In the genomic region with DNA sequence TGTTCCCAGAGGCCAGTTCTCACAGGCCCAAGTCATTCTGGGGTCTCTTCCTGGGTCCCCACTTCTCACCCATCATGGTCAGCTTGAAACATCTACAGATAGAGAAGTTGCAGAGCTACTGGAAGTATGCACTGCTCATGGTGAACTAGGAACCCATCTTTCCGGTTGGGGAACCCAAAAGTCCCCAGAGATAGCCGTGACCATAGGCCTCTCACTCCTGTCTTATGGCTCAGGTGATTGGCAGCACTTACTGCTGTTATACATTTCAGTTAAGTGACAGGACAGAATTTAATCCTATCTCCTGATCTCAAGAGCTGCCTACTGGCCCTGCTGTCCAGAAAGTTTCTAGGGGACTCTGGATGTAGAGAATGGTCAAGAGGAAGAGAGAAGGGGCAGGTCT, we compare ENCODE assay signal across 13 mouse cellular contexts. TPM values are rescaled to one million over a fixed set of nuclear protein-coding genes. Genes with fewer than 3 reads are reported as not detected.
DNase-seq lines count a peak whose midpoint lies in the region; ATAC-seq and TF ChIP-seq lines count a peak whose summit lies in the region.
"Had no signal": no experiment of that assay in that cellular context is flagged by ENCODE, and none has a peak within 500 bp of the region (broad histone marks: within the 10 kb centered on the region; RNA-seq: fewer than 3 reads in every experiment).

No protein-coding gene starts in this region.

- no peak for TF ChIP-seq CTCF in CH12.LX (conservative IDR thresholded peaks at IDR 0.05 in 1 of 2, IDR thresholded peaks at IDR 0.05 in 1 of 2; ENCODE audit: low read depth in 2 of 2, low read length in 2 of 2)
- TF ChIP-seq CTCF in liver, embryonic 14.5 days (IDR thresholded peaks at IDR 0.05; ENCODE audit: low read depth): no peak

- H3K9me3 ChIP-seq in heart, embryonic 13.5 days: no peaks in the 10 kb centered on the region
- no peaks in the 10 kb centered on the region for H3K9me3 ChIP-seq in limb, embryonic 12.5 days
- no peaks in the 10 kb centered on the region for H3K9me3 ChIP-seq in limb, embryonic 10.5 days (replicated peaks)
- H3K9me3 ChIP-seq in CH12.LX (replicated peaks; ENCODE audit: low read length): no peaks in the 10 kb centered on the region
- no peaks in the 10 kb centered on the region for H3K9me3 ChIP-seq in liver, embryonic 14.5 days (ENCODE audit: control insufficient read depth, low read length)
- H3K9me3 ChIP-seq: midbrain, embryonic 12.5 days had no signal

- H3K27ac ChIP-seq in heart, embryonic 13.5 days (replicated peaks): peak overlapping the region; percentile 78; the same call in 1 of the 2 replicates
- 0 out of 2 replicates have a peak overlapping the region, but pooled peaks have one; percentile 50 for H3K27ac ChIP-seq in limb, embryonic 12.5 days
- H3K27ac ChIP-seq in limb, embryonic 10.5 days: no peak overlapping the region
- peak overlapping the region; percentile 79 for H3K27ac ChIP-seq in CH12.LX (ENCODE audit: insufficient read depth, low read depth)
- no peak overlapping the region for H3K27ac ChIP-seq in liver, embryonic 14.5 days

- no peaks in the 10 kb centered on the region for H3K36me3 ChIP-seq in heart, embryonic 13.5 days
- peaks cover 24% of the 10 kb centered on the region for H3K36me3 ChIP-seq in limb, embryonic 12.5 days
- peaks cover 21% of the 10 kb centered on the region for H3K36me3 ChIP-seq in limb, embryonic 10.5 days
- peaks cover 0 to 14% of the 10 kb centered on the region in 2 experiments for H3K36me3 ChIP-seq in CH12.LX (replicated peaks in 1 of 2; ENCODE audit: control insufficient read depth in 1 of 2, insufficient read depth in 1 of 2, low read length in 1 of 2)
- no peaks in the 10 kb centered on the region for H3K36me3 ChIP-seq in liver, embryonic 14.5 days (replicated peaks; ENCODE audit: control insufficient read depth, insufficient read depth, low read depth)

- peaks cover 63% of the 10 kb centered on the region for H3K79me2 ChIP-seq in CH12.LX (replicated peaks; ENCODE audit: control insufficient read depth, extremely low read depth, insufficient read depth, poor library complexity, severe bottlenecking)

- in situ Hi-C loops in CH12.LX (cut with MboI; ENCODE audit: low pct_ligation_motif_present, low pct_unique_long_range_greater_than_20kb, low sequenced_read_pairs): loop anchor here (5.0 kb wide), 1 partner anchor 34 kb away; no protein-coding TSS in a partner anchor

- 80% methylated on average over 2 of the region's 2 CpGs for WGBS in heart, embryonic 13.5 days
- WGBS in limb, embryonic 12.5 days: 90% methylated on average over 2 of the region's 2 CpGs
- WGBS in limb, embryonic 10.5 days: 93% methylated on average over 2 of the region's 2 CpGs
- WGBS in liver, embryonic 14.5 days (ENCODE audit: insufficient replicate concordance): 67% methylated on average over 2 of the region's 2 CpGs

- peaks cover 100% of the 10 kb centered on the region for H3K4me1 ChIP-seq in heart, embryonic 13.5 days
- peaks cover 95% of the 10 kb centered on the region for H3K4me1 ChIP-seq in limb, embryonic 12.5 days (replicated peaks)
- H3K4me1 ChIP-seq in limb, embryonic 10.5 days: peaks cover 93% of the 10 kb centered on the region
- H3K4me1 ChIP-seq in CH12.LX (ENCODE audit: control insufficient read depth in 1 of 2, insufficient read depth in 2 of 2): peaks cover 57 to 98% of the 10 kb centered on the region in 2 experiments
- H3K4me1 ChIP-seq in liver, embryonic 14.5 days (replicated peaks; ENCODE audit: control insufficient read depth in 2 of 2, insufficient read depth in 2 of 2, low read length in 1 of 2): peaks cover 40 to 67% of the 10 kb centered on the region in 2 experiments

- no peak overlapping the region for H3K4me2 ChIP-seq in heart, embryonic 13.5 days
- no peak overlapping the region for H3K4me2 ChIP-seq in limb, embryonic 12.5 days
- peak overlapping the region; percentile 60 for H3K4me2 ChIP-seq in CH12.LX (ENCODE audit: insufficient read depth, low read depth, poor library complexity, severe bottlenecking)
- H3K4me2 ChIP-seq in liver, embryonic 14.5 days (ENCODE audit: low read depth): peak overlapping the region; percentile 8; the same call in 1 of the 2 replicates
- H3K4me2 ChIP-seq: midbrain, embryonic 12.5 days had no signal

- H3K27me3 ChIP-seq in heart, embryonic 13.5 days (replicated peaks): no peaks in the 10 kb centered on the region
- H3K27me3 ChIP-seq in limb, embryonic 12.5 days: no peaks in the 10 kb centered on the region
- no peaks in the 10 kb centered on the region for H3K27me3 ChIP-seq in limb, embryonic 10.5 days (ENCODE audit: low read depth, poor library complexity, severe bottlenecking)
- H3K27me3 ChIP-seq in CH12.LX (replicated peaks): no peaks in the 10 kb centered on the region
- no peaks in the 10 kb centered on the region for H3K27me3 ChIP-seq in liver, embryonic 14.5 days (ENCODE audit: control insufficient read depth, insufficient read depth, low read length)
- H3K27me3 ChIP-seq: midbrain, embryonic 12.5 days had no signal

- ATAC-seq in heart, embryonic 13.5 days (ENCODE audit: extremely low read depth, insufficient number of reproducible peaks, low FRiP score, low TSS enrichment): no peak
- no peak for ATAC-seq in limb, embryonic 12.5 days (ENCODE audit: insufficient number of reproducible peaks, insufficient read depth, low FRiP score, low TSS enrichment, low read depth)
- no peak for ATAC-seq in liver, embryonic 14.5 days (ENCODE audit: insufficient read depth)
- ATAC-seq: forebrain, embryonic 16.5 days had no signal

- H3K4me3 ChIP-seq in heart, embryonic 13.5 days: no peak overlapping the region
- H3K4me3 ChIP-seq in limb, embryonic 12.5 days (replicated peaks): no peak overlapping the region
- no peak overlapping the region for H3K4me3 ChIP-seq in limb, embryonic 10.5 days
- no peak overlapping the region for H3K4me3 ChIP-seq in CH12.LX (replicated peaks in 1 of 3; ENCODE audit: low read depth in 2 of 3, low read length in 2 of 3, poor library complexity in 1 of 3)
- H3K4me3 ChIP-seq in liver, embryonic 14.5 days (ENCODE audit: insufficient read depth in 1 of 2, low read depth in 2 of 2, low read length in 2 of 2): no peak overlapping the region
- H3K4me3 ChIP-seq: midbrain, embryonic 12.5 days had no signal

- TF ChIP-seq EP300 in CH12.LX (IDR thresholded peaks at IDR 0.05; ENCODE audit: low read length): no peak
- TF ChIP-seq EP300 in liver, embryonic 14.5 days (IDR thresholded peaks at IDR 0.05; ENCODE audit: low read depth): no peak

- intact Hi-C loops in gastrocnemius, postnatal 36 days (cut with DNase I): no loop called here

- dilution Hi-C loops in CH12.LX (cut with MboI; ENCODE audit: extremely low pct_ligation_motif_present, extremely low pct_unique_long_range_greater_than_20kb, low sequenced_read_pairs): no loop called here

- DNase-seq in heart, adult 11 months: no peak
- DNase-seq in limb, embryonic 10.5 days (ENCODE audit: low spot score): no peak
- DNase-seq in CH12.LX (ENCODE audit: extremely low read depth): no peak
- no peak for DNase-seq in liver, embryonic 14.5 days (ENCODE audit: low read depth in 3 of 3, low spot score in 3 of 3)
- no peak for DNase-seq in embryo, embryonic 9.5 days (ENCODE audit: extremely low spot score)
- no peak for DNase-seq in gastrocnemius, postnatal 36 days
- DNase-seq: cerebellum, adult 8-10 months; kidney, adult 9 months; thymus, postnatal 14 days had no signal

- H3K9ac ChIP-seq in heart, embryonic 13.5 days: peak overlapping the region; percentile 41; the same call in 1 of the 2 replicates
- no peak overlapping the region for H3K9ac ChIP-seq in limb, embryonic 12.5 days (replicated peaks)
- peak overlapping the region; percentile 37; the same call in 1 of the 2 replicates for H3K9ac ChIP-seq in CH12.LX (ENCODE audit: insufficient read depth, low read depth)
- H3K9ac ChIP-seq in liver, embryonic 14.5 days (replicated peaks): no peak overlapping the region
- H3K9ac ChIP-seq: midbrain, embryonic 12.5 days had no signal

- no peak for TF ChIP-seq RAD21 in CH12.LX (IDR thresholded peaks at IDR 0.05; ENCODE audit: low read depth, low read length)

- no peak for TF ChIP-seq POLR2A in CH12.LX (IDR thresholded peaks at IDR 0.05; ENCODE audit: low read depth, low read length)

TF ChIP-seq in CH12.LX, 34 proteins besides CTCF, POLR2A, EP300 and RAD21:
- TF ChIP-seq BHLHE40 (IDR thresholded peaks at IDR 0.05; ENCODE audit: low read depth, low read length) (peak; percentile 69), PAX5 (IDR thresholded peaks at IDR 0.05; ENCODE audit: low read length) (no peak), HCFC1 (IDR thresholded peaks at IDR 0.05; ENCODE audit: low read depth, low read length) (no peak), CHD2 (IDR thresholded peaks at IDR 0.05; ENCODE audit: low read length) (no peak), UBTF (IDR thresholded peaks at IDR 0.05; ENCODE audit: low read depth, low read length) (no peak), ZMIZ1 (IDR thresholded peaks at IDR 0.05; ENCODE audit: low read depth, low read length) (0 out of 2 replicates have a peak, but pooled peaks have one; percentile 18), KAT2A (IDR thresholded peaks at IDR 0.05; ENCODE audit: insufficient replicate concordance, low read length) (no peak), SIN3A (IDR thresholded peaks at IDR 0.05; ENCODE audit: low read length) (no peak)

RNA-seq across cellular contexts. Expression of a gene that starts 24.3 kb away (rescaled TPM):
- 25.1 and 25.7 TPM in 2 replicates for polyA plus RNA-seq in heart, embryonic 13.5 days (2015; fragmentation: Nextera tagmentation; extraction: Ambion mirVana)
- 53.4 and 57.1 TPM in 2 replicates for polyA plus RNA-seq in limb, embryonic 12.5 days (2016; fragmentation: Nextera tagmentation; extraction: Ambion mirVana)
- 43.8 and 55.5 TPM in 2 replicates for polyA plus RNA-seq in limb, embryonic 10.5 days (2016; fragmentation: Nextera tagmentation; extraction: Ambion mirVana)
- total RNA-seq in CH12.LX (2012; rRNA removed) (9.6 and 11.1 TPM in 2 replicates), CH12.LX (2014; rRNA removed) (2.0 and 3.7 TPM in 2 replicates)
- 31.9 and 45.8 TPM in 2 replicates for polyA plus RNA-seq in CH12.LX (2012; ENCODE audit: insufficient read length, low read depth)
- 3.4 and 3.6 TPM in 2 replicates for polyA plus RNA-seq in liver, embryonic 14.5 days (2012; rRNA removed)
- polyA plus RNA-seq in liver, embryonic 14.5 days (2014; fragmentation: Nextera tagmentation; extraction: Ambion mirVana): 4.0 and 4.6 TPM in 2 replicates
- 10 to 100 TPM; 24.3 to 27.2 TPM for total RNA-seq in gastrocnemius, postnatal 36 days (2021)

Comparison
In these comparisons a context has a peak if more than half of its experiments do, and no peak if none do; other contexts are left out.
1. H3K27ac ChIP-seq: peak in heart, embryonic 13.5 days (single experiment), limb, embryonic 12.5 days (single experiment) and CH12.LX (single experiment); none in limb, embryonic 10.5 days (single experiment) and liver, embryonic 14.5 days (single experiment).
2. H3K4me2 ChIP-seq: peak in CH12.LX (single experiment) and liver, embryonic 14.5 days (single experiment); none in heart, embryonic 13.5 days (single experiment) and limb, embryonic 12.5 days (single experiment).
3. H3K9ac ChIP-seq: peak in heart, embryonic 13.5 days (single experiment) and CH12.LX (single experiment); none in limb, embryonic 12.5 days (single experiment) and liver, embryonic 14.5 days (single experiment).